Mouse (Mus musculus) heart, postnatal 0 days (tissue): ENCODE measurements at regions not wholly inside any gene's neighbourhood (a gene's known extent, or its start where the extent isn't known, plus 50 kb on each side); places are given as distances from the start of the nearest gene placed in this dataset.

Source experiments
- CTCF ChIP-seq: IDR thresholded peaks from 2 replicates; pipeline ENCODE4 v1.5.1; 2016; ENCODE audit warnings: antibody characterized with exemption, control low read depth, low read depth
- EP300 ChIP-seq: IDR thresholded peaks from 2 replicates; pipeline ENCODE4 v1.6.1; 2016; ENCODE audit warnings: antibody characterized with exemption, low read depth

- TF ChIP-seq CTCF: no peak
- no peak for TF ChIP-seq EP300
These were observed 93.4 kb upstream of the Cops8 start for GRCm38 (mm10) chr1:90509371-90509770.
